Mouse (Mus musculus) olfactory bulb, adult 2 months (tissue): ENCODE data around the gene Bcas3. TPM values are rescaled to one million over a fixed set of nuclear protein-coding genes. Genes with fewer than 3 reads are reported as not detected.
A peak's percentile ranks its signal among the peaks of the same experiment; 100 is the strongest.

Experiments
- H3K27ac ChIP-seq: fragments of 200-500 bp; 2 replicates; pipeline ENCODE4 v1.5.1; 2012; ENCODE audit warnings: low read depth, low read length; ENCODE audit not compliant: insufficient read depth
- H3K4me1 ChIP-seq: fragments of 200-500 bp; 2 replicates; pipeline ENCODE4 v1.6.1; 2012; ENCODE audit warnings: low read length; ENCODE audit not compliant: control insufficient read depth, insufficient read depth
- H3K4me3 ChIP-seq: fragments of 200-500 bp; 2 replicates; pipeline ENCODE4 v1.5.1; 2012; ENCODE audit warnings: mild to moderate bottlenecking, low read depth, low read length, moderate library complexity; ENCODE audit not compliant: insufficient read depth
- CTCF ChIP-seq: fragments of 200-500 bp; IDR thresholded peaks from 2 replicates; pipeline ENCODE4 v1.5.1; 2012; ENCODE audit warnings: low read depth, mild to moderate bottlenecking, low read length, moderate library complexity; ENCODE audit not compliant: insufficient read depth
- POLR2A ChIP-seq: fragments of 200-500 bp; IDR thresholded peaks from 2 replicates; pipeline ENCODE4 v1.6.1; 2012; ENCODE audit warnings: mild to moderate bottlenecking, low read depth, low read length, moderate library complexity; ENCODE audit not compliant: insufficient read depth
- WGBS: fragments of 180-500 bp; shearing (Covaris S2); methylation state at CpG from one replicate; pipeline ENCODE4 v1.1.7; 2018; 5-methylcytosine and 5-hydroxymethylcytosine counted together
- polyA plus RNA-seq: library from polyadenylated mRNA; stranded (reverse); fragments of >200 nt; gene quantifications from 2 replicates; pipeline ENCODE4 v1.2.4, GENCODE M21; 2012; ENCODE audit warnings: low replicate concordance; ENCODE audit not compliant: missing spikeins, insufficient read depth, insufficient read length

Gene Bcas3
- polyA plus RNA-seq, 1 experiment = not detected

DNA sequence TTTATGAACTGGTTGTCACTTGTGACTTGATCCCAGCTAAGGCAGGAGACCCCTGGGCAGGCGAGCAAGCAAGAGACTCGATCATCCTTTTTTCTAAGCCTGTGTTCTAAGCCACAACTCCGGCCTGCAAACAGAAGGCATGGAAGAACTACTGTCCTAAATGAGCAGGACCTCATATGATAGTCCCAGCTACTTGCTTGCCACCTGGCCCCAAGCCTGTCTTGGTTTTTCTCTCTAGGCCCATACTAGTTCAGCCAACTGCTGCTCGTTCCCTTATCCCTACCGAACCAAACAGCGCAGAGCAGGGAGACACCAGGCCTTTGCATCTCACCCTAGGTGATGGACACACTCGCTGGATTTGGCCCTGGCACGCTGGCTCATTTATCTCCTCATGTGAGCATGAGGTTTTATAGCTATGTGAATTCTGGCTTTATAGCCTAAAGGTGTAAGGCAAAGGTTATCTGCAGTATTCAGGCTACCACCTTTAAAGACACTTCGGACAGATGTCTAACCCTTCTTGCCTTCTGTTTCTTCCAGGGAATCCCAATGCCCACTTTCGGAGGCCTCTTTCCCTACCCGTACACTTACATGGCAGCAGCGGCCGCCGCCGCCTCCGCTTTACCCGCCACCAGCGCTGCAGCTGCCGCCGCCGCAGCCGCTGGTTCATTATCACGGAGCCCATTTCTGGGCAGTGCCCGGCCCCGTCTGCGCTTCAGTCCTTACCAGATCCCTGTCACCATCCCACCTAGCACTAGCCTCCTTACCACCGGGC lies 487.2 kb downstream of the Bcas3 start:
- WGBS = 23% methylated on average over 27 of the region's 27 CpGs
- Histone ChIP-seq H3K4me3 (no peak overlapping the region), H3K27ac (no peak overlapping the region), H3K4me1 (peaks cover 20% of the 10 kb centered on the region)
- TF ChIP-seq CTCF (no peak), POLR2A (no peak)

DNA sequence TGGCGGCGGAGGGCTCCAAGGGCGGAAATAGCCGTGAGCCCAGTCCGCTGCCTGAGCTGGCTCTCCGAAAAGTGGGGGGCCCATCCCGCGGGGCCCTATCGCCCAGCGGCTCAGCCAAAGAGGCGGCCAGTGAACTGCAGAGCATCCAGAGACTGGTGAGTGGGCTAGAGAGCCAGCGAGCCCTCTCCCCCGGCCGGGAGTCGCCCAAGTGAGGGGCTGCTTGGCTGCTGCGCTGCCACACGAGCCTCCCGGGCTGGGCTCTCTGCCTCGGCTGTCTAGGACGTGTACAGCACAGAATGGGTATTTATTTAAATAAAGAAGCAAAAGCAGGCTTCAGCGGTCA lies 487.8 kb downstream of the Bcas3 start:
- no peak overlapping the region for H3K27ac ChIP-seq
- H3K4me3 ChIP-seq = no peak overlapping the region
- WGBS = 9% methylated on average over 21 of the region's 21 CpGs
- TF ChIP-seq POLR2A (no peak), CTCF (no peak)
- peaks cover 20% of the 10 kb centered on the region for H3K4me1 ChIP-seq

GRCm38 (mm10) chr11:85841211-85841681 lies 488.3 kb downstream of the Bcas3 start:
- no peak for TF ChIP-seq POLR2A
- no peak for TF ChIP-seq CTCF
- WGBS = 19% methylated on average over 8 of the region's 8 CpGs
- Histone ChIP-seq H3K4me3 (no peak overlapping the region), H3K27ac (no peak overlapping the region), H3K4me1 (peaks cover 20% of the 10 kb centered on the region)

GRCm38 (mm10) chr11:85841980-85842379 lies 489.0 kb downstream of the Bcas3 start:
- no peak for TF ChIP-seq POLR2A
- TF ChIP-seq CTCF = peak; percentile 65
- H3K4me3 ChIP-seq = 0 out of 2 replicates have a peak overlapping the region, but pooled peaks have one; percentile 12
- peaks cover 20% of the 10 kb centered on the region for H3K4me1 ChIP-seq
- WGBS = 1% methylated on average over 32 of the region's 32 CpGs
- H3K27ac ChIP-seq = no peak overlapping the region

DNA sequence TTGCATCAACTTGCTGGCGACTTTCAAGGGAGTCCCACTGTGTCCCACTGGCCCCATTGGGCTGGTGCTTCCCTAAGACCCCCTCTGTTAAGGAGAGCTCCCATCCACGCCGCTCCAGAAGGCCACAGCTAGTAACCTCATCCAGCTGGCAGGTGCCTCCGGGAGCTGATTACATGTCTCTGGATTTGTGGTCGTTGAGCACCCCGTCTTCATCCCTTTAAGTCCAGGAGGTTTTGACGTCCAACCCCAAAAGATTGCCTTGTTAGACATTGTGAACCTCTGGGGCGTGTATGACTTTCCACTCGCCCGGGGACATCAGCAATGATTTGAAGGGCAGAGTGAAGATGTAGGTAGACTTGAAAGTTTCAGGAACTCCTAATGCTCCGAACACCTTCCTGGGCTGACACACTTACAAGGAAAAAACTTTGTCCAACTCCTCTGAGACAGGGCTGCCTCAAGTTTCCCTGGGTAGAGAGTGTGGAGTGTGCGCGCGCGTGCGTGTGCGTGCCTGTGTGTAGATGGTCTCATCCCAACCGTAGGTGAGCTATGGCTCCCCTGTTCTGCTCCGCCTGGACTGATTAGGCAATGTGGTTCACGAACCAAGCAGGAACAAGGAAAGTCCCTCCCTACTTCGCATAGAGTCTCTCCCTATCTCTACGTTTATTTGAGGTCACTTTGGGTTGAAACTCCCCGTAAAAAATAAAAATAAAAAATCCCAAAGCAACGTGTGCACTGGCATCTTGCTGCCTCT lies 489.8 kb downstream of the Bcas3 start:
- Histone ChIP-seq H3K4me3 (no peak overlapping the region), H3K4me1 (peaks cover 19% of the 10 kb centered on the region), H3K27ac (no peak overlapping the region)
- TF ChIP-seq CTCF = no peak
- no peak for TF ChIP-seq POLR2A
- 10% methylated on average over 24 of the region's 24 CpGs for WGBS

DNA sequence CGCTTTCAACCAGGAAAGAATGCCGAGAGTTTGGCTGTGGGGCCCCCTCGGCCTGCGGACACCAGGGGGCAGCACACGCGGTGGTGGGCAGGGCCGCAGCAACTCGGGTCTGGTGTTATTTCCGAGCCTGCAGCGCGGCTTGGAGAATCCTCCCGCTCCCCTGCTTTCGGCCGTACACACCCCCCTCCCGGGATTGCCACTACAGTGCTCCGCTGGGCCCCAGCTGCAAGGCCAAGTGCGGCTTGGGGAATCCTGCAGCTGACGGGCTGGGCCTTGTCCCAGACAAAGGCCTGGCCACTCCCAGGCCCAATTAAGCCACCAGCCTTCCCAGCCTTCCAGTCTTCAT lies 490.4 kb downstream of the Bcas3 start:
- no peak overlapping the region for H3K27ac ChIP-seq
- H3K4me3 ChIP-seq = no peak overlapping the region
- H3K4me1 ChIP-seq = peaks cover 15% of the 10 kb centered on the region
- WGBS = under 1% methylated on average over 18 of the region's 18 CpGs
- TF ChIP-seq POLR2A = no peak
- peak; percentile 67 for TF ChIP-seq CTCF

GRCm38 (mm10) chr11:85844144-85844965 lies 491.4 kb downstream of the Bcas3 start:
- 2% methylated on average over 54 of the region's 54 CpGs for WGBS
- no peak overlapping the region for H3K27ac ChIP-seq
- peaks cover 15% of the 10 kb centered on the region for H3K4me1 ChIP-seq
- peak overlapping the region; percentile 22 for H3K4me3 ChIP-seq
- TF ChIP-seq CTCF (peak; percentile 73), POLR2A (no peak)

DNA sequence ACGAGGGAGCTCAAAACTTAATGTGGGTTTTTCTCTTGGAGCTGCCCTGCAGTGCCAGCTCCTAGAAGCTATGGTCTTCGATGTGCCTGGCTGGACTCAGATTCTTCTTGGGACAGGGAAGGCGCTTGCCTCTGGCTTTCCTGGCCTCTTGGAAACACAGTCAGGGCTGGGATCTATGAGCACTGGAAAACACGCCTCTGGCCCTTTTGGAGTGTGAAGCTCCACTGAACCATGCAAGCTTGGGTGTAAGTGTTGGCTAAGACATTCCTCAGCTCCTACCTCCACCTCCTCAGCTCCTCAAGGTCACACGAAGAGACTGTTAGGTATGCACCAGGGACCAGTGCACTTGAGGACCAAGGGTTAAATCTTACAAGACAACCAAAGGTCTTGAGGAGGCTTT lies 492.0 kb downstream of the Bcas3 start:
- WGBS = 57% methylated on average over 5 of the region's 5 CpGs
- H3K4me3 ChIP-seq = no peak overlapping the region
- TF ChIP-seq CTCF = no peak
- no peak for TF ChIP-seq POLR2A
- H3K4me1 ChIP-seq = peaks cover 15% of the 10 kb centered on the region
- H3K27ac ChIP-seq = no peak overlapping the region

GRCm38 (mm10) chr11:85845921-85846320 lies 493.0 kb downstream of the Bcas3 start:
- WGBS = 48% methylated on average over 5 of the region's 5 CpGs
- Histone ChIP-seq H3K4me1 (peaks cover 12% of the 10 kb centered on the region), H3K27ac (no peak overlapping the region), H3K4me3 (no peak overlapping the region)
- TF ChIP-seq POLR2A (no peak), CTCF (no peak)
